ENCODE assay signal across 17 mouse cellular contexts in the genomic region with DNA sequence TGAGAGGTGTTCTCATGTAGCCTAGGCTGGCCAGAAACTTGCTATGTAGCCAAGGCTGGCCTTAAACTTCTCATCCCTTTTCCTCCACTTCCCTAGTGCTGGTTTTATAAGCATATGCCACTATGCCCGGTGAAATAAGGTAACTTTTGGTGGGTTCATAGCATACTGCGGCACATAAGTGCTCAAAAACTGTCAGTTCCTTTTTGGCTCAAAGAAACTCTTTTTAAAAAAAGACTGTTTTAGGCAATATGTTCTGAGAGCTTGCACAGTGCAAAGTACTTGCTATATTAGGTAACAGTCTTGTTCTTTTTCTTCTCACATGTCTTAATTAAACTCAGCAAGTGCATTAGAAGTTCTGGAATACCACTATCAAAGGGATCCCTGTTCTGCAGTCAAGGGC.
"Had no signal": no experiment of that assay in that cellular context is flagged by ENCODE, and none has a peak within 500 bp of the region (broad histone marks: within the 10 kb centered on the region; RNA-seq: fewer than 3 reads in every experiment).

No protein-coding gene starts in this region.

- ATAC-seq: liver, embryonic 12.5 days; liver, postnatal 0 days; lung, postnatal 0 days; midbrain, embryonic 13.5 days; midbrain, embryonic 15.5 days; midbrain, embryonic 16.5 days had no signal

- DNase-seq: left cerebral cortex, postnatal 4 days; liver; liver, embryonic 13.5 days; liver, postnatal 0 days; lung, adult 18-20 months; lung, adult 2 months; lung, embryonic 14.5 days; lung, postnatal 10 days; lung, postnatal 14 days; lung, postnatal 36 days; lung, postnatal 4 days; midbrain, embryonic 14.5 days had no signal
